22 mouse cellular contexts compared by ENCODE assay signal in the genomic region with DNA sequence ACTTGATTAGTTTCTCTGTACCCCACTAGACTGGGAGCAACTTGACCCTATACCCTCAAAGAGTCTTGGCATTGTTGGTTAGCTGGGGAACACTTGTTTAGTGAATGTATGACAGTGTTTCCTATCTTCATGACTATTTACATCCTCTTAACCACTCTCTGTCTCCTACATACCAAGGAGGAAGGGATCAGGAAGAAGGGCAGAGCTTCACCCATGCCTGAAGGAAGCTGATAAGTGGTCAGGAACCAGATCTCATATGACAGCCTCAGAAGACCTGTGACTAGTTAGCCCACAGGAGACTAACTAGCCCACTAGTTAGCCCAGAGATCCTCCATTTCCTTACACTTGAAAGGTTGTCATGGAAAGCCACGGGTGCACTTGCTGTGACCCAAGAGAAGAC.
"Had no signal": no experiment of that assay in that cellular context is flagged by ENCODE, and none has a peak within 500 bp of the region (broad histone marks: within the 10 kb centered on the region; RNA-seq: fewer than 3 reads in every experiment).

No protein-coding gene starts in this region.

- H3K4me2 ChIP-seq: limb, embryonic 12.5 days; limb, embryonic 15.5 days; midbrain, embryonic 11.5 days; neural tube, embryonic 12.5 days; neural tube, embryonic 15.5 days had no signal

- ATAC-seq: inflammation-experienced regulatory T-cells, adult 6 months; intestine, postnatal 0 days had no signal

- H3K9me3 ChIP-seq: limb, embryonic 12.5 days; limb, embryonic 15.5 days; neural tube, embryonic 12.5 days; neural tube, embryonic 15.5 days had no signal

- H3K27ac ChIP-seq: kidney, postnatal 0 days; layer of hippocampus, adult 2 months; left cerebral cortex, adult 2 months; limb, embryonic 12.5 days; limb, embryonic 15.5 days; neural tube, embryonic 12.5 days; neural tube, embryonic 15.5 days had no signal

- DNase-seq: kidney, adult 2 months; kidney, postnatal 25 days; layer of hippocampus, adult 9-11 months; lung, adult 2 months; lung, postnatal 14 days; lung, postnatal 4 days; midbrain, embryonic 14.5 days; right cerebral cortex, adult 18-20 months; right cerebral cortex, postnatal 14 days; right cerebral cortex, postnatal 4 days; thymus, adult 18-20 months; thymus, postnatal 4 days had no signal

- H3K27me3 ChIP-seq: limb, embryonic 12.5 days; limb, embryonic 15.5 days; neural tube, embryonic 12.5 days; neural tube, embryonic 15.5 days had no signal

- H3K36me3 ChIP-seq: limb, embryonic 12.5 days; limb, embryonic 15.5 days had no signal

- H3K4me1 ChIP-seq: limb, embryonic 12.5 days; limb, embryonic 15.5 days; neural tube, embryonic 12.5 days; neural tube, embryonic 15.5 days had no signal

- H3K9ac ChIP-seq: limb, embryonic 12.5 days; limb, embryonic 15.5 days; neural tube, embryonic 12.5 days; neural tube, embryonic 15.5 days had no signal

- H3K4me3 ChIP-seq: layer of hippocampus, adult 2 months; left cerebral cortex, adult 2 months; limb, embryonic 12.5 days; limb, embryonic 15.5 days; neural tube, embryonic 12.5 days; neural tube, embryonic 15.5 days had no signal
